Mouse (Mus musculus) midbrain, postnatal 0 days (tissue): ENCODE results near the gene Trim66. TPM values are rescaled to one million over a fixed set of nuclear protein-coding genes. Genes with fewer than 3 reads are reported as not detected.
A peak's percentile ranks its signal among the peaks of the same experiment; 100 is the strongest.

Experiments used
- ATAC-seq: fragments of 200-750 bp; cut with Nextera tagmentation; 2 replicates; pipeline ENCODE4 v1.8.0; 2017; ENCODE audit warnings: moderate number of reproducible peaks, mild to moderate bottlenecking, moderate TSS enrichment, moderate library complexity; ENCODE audit not compliant: low FRiP score
- DNase-seq: peaks from one replicate; pipeline ENCODE4 v3.0.0-alpha.2; 2015; ENCODE audit warnings: low spot score
- H3K27ac ChIP-seq: fragments of 300-500 bp; sonication (generic); 2 replicates; pipeline ENCODE4 v1.5.1; 2014; ENCODE audit warnings: low read depth, mild to moderate bottlenecking, low read length, mixed read lengths
- H3K27me3 ChIP-seq: fragments of 300-500 bp; sonication (generic); 2 replicates; pipeline ENCODE4 v1.6.1; 2014; ENCODE audit warnings: low read length, control low read depth, mixed read lengths; ENCODE audit not compliant: insufficient read depth
- H3K36me3 ChIP-seq: fragments of 300-500 bp; sonication (generic); 2 replicates; pipeline ENCODE4 v1.6.1; 2014; ENCODE audit warnings: low read length, control low read depth, mixed read lengths; ENCODE audit not compliant: insufficient read depth
- H3K4me1 ChIP-seq: fragments of 300-500 bp; sonication (generic); 2 replicates; pipeline ENCODE4 v1.6.1; 2014; ENCODE audit warnings: mild to moderate bottlenecking, control low read depth, antibody characterized with exemption, low read length, mixed read lengths; ENCODE audit not compliant: insufficient read depth
- H3K4me2 ChIP-seq: fragments of 300-500 bp; sonication (generic); 2 replicates; pipeline ENCODE4 v1.6.1; 2014; ENCODE audit warnings: low read depth, mild to moderate bottlenecking, low read length, mixed read lengths; ENCODE audit not compliant: poor library complexity, severe bottlenecking
- H3K4me3 ChIP-seq: fragments of 300-500 bp; sonication (generic); 2 replicates; pipeline ENCODE4 v1.5.1; 2014; ENCODE audit warnings: low read depth, mild to moderate bottlenecking, low read length, moderate library complexity
- H3K9ac ChIP-seq: fragments of 300-500 bp; sonication (generic); replicated peaks from 2 replicates; pipeline ENCODE4 v1.6.1; 2014; ENCODE audit warnings: mild to moderate bottlenecking, low read length, moderate library complexity, mixed read lengths; ENCODE audit not compliant: poor library complexity, severe bottlenecking
- H3K9me3 ChIP-seq: fragments of 300-500 bp; sonication (generic); 2 replicates; pipeline ENCODE4 v1.6.1; 2016; ENCODE audit warnings: low read length, control low read depth
- CTCF ChIP-seq: IDR thresholded peaks from 2 replicates; pipeline ENCODE4 v1.5.1; 2016; ENCODE audit warnings: antibody characterized with exemption, mild to moderate bottlenecking
- whole genome bisulfite sequencing: fragments of 180-500 bp; shearing (Covaris S2); extraction: QIAGEN DNeasy Blood & Tissue Kit; methylation state at CpG from one replicate; pipeline ENCODE4 v1.1.7; 2014; 5-methylcytosine and 5-hydroxymethylcytosine counted together
- polyA plus RNA-seq: library from polyadenylated mRNA; unstranded; fragments of >200 nt; fragmentation: Nextera tagmentation; extraction: Ambion mirVana; gene quantifications from 2 replicates; pipeline ENCODE4 v1.2.1, GENCODE M21; 2015
- total RNA-seq: library from RNA; depleted of rRNA; stranded (reverse); fragments of >200 nt; gene quantifications from 2 replicates; pipeline ENCODE4 v1.2.3, GENCODE M21; 2014

The Trim66 gene
- total and polyA plus RNA-seq, 2 experiments from 2014 or later, result 1.9 to 9.1 TPM

DNA sequence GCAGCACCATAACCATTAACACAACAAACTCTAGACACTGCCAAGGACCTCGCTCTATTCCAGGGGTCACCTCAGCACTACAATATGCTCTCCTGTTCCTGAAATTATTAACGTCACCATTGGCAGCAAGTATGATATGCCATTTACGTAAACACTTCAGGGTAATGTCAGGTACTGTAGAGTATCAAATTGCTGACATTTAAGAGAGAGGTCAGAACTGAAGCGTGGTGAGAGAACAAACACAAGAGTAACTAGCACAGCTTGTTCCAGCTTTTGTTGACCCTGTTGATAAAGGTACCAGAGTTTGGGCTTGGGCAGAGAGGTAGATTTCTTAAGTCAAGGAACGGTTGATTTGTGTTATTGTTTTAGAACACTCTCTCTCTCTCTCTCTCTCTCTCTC, 65.2 kb downstream of the Trim66 start:
- H3K27me3 ChIP-seq, result no peaks in the 10 kb centered on the region
- H3K36me3 ChIP-seq, result no peaks in the 10 kb centered on the region
- 90% methylated on average over 5 of the region's 5 CpGs for WGBS
- ATAC-seq, result no peak
- H3K4me1 ChIP-seq, result peaks cover 2% of the 10 kb centered on the region; the same call in 1 of the 2 replicates
- no peak overlapping the region for H3K27ac ChIP-seq
- no peak overlapping the region for H3K4me3 ChIP-seq
- DNase-seq, result no peak
- no peak overlapping the region for H3K9ac ChIP-seq
- TF ChIP-seq CTCF, result no peak
- no peak overlapping the region for H3K4me2 ChIP-seq
- H3K9me3 ChIP-seq, result no peaks in the 10 kb centered on the region

DNA sequence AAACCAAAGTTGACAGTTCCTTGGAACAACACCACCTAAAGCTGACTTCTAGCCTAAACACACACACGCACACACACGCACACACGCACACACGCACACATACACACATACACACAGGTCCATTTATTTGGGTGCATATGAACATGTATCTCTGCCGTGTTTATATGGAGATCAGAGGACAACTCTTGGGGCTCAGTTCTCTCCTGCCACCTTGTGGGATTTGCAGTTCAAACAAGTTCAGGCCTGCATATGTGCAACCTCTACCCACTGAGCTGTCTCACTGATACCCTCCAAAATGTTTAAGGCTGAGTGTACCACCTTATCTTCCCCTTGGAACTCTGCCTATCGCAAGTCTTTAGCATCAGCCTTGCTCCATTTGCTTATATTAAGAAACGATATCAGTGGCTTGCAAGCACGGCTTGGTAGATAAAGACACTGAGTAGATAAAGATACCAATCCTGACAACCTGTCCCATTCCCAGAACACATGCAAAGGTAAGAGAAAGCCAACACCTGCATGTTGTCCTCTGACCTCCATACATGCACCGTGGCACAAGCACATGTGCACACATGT, 67.2 kb downstream of the Trim66 start:
- WGBS, result 75% methylated on average over 9 of the region's 9 CpGs

DNA sequence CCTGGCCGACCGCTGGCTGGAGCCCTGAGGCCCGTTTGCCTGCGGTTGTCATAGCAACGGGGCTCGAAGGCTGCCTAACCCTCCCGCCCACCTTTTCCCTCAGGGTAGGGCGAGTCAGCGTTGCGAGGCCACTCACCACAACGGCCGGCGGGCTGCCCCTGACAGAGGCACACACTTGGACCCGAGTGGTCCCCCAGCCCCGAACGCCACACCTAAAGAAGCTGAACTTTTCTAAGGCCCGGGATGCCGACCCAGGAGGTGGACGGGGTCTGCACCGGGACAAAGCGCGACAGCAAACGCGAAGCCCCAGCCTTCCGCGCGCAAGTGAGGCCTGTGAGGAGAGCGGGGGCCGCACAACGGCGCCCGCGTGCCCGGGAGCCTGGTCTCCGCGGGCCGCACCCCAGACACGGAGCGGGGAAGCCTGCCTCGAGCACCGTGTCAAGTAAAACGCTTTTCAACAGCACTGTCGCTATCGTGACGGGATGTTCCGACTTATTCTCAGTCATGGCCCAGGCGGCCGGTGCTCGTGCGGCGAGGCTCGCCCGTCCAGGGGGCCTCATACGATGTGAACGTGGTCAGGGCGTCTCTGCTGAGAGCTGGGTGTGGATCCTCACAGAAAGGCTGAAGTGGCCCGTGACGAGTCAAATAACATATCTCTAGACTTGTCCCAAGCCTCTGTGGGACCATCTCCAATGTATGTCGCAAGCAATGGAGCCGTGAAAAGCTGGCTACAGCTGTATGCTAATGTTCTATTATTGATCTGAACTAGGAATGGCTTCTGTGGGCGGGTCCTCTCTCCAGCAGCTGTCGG, 68.9 kb downstream of the Trim66 start, which contains the start of gene Stk33:
Stk33 (minus strand) TSS at position 301 of the 811 bp plus-strand sequence.
- Histone ChIP-seq H3K4me2 (peak within 1 kb of the TSS; percentile 89), H3K27ac (peak within 1 kb of the TSS; percentile 44), H3K4me1 (peaks cover 2% of the 10 kb centered on the region; the same call in 1 of the 2 replicates), H3K9me3 (no peaks in the 10 kb centered on the region), H3K9ac (peak within 1 kb of the TSS; percentile 73), H3K4me3 (peak within 1 kb of the TSS; percentile 54), H3K36me3 (no peaks in the 10 kb centered on the region), H3K27me3 (no peaks in the 10 kb centered on the region)
- ATAC-seq, result peak; percentile 82
- no peak for TF ChIP-seq CTCF
- peak; percentile 64 for DNase-seq
- under 1% methylated on average over 62 of the region's 62 CpGs for WGBS

More for the DNA sequence above, 67.2 kb downstream of the Trim66 start:
- Histone ChIP-seq H3K4me2 (0 out of 2 replicates have a peak overlapping the region, but pooled peaks have one; percentile 89), H3K27me3 (no peaks in the 10 kb centered on the region), H3K4me3 (no peak overlapping the region), H3K9ac (no peak overlapping the region), H3K4me1 (peaks cover 2% of the 10 kb centered on the region; the same call in 1 of the 2 replicates), H3K9me3 (no peaks in the 10 kb centered on the region), H3K36me3 (no peaks in the 10 kb centered on the region), H3K27ac (no peak overlapping the region)
- DNase-seq, result peak; percentile 19
- TF ChIP-seq CTCF, result peak; percentile 67
- no peak for ATAC-seq

DNA sequence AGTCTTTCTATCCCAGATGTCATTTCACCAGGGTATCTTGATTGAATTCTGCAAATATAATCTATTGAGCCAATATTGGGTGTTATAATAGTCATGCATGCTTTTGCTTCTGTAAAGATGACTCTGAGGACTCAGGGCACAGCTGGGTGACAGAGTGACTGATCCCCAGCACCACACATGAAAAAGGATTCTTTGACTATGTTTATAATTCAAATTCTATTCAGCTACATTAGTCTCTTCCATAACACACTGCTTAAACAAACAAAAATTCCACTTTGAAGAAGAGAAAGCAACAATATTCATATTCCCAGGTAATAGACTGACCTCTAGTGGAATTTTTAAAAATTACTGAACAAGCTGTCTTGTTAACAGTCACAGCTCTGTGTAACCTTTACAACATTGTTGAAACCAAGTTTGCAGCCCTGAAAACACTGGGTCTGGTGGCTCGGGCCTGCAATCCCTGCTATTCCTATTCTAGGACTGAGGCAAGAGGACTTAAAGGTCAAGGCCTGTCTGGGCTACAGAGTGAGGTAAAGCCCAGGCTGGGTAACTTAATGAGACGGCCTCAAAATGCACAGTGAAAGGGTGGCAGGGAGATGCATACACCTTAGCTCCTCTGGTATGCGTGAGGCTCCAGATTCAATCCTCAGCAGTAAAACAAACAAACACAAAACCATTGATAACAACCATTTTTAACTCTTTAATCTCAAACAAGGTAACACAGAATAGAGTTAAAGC, 83.3 kb downstream of the Trim66 start:
- TF ChIP-seq CTCF, result peak; percentile 79
- 72% methylated on average over 3 of the region's 3 CpGs for WGBS
- no peaks in the 10 kb centered on the region for H3K4me1 ChIP-seq
- H3K36me3 ChIP-seq, result no peaks in the 10 kb centered on the region
- no peak overlapping the region for H3K4me2 ChIP-seq
- ATAC-seq (peak; percentile 52), DNase-seq (peak; percentile 79)
- H3K9ac ChIP-seq, result no peak overlapping the region
- no peaks in the 10 kb centered on the region for H3K27me3 ChIP-seq
- H3K4me3 ChIP-seq, result no peak overlapping the region
- no peak overlapping the region for H3K27ac ChIP-seq
- H3K9me3 ChIP-seq, result no peaks in the 10 kb centered on the region

GRCm38 (mm10) chr7:109422803-109423202, 85.1 kb downstream of the Trim66 start:
- Histone ChIP-seq H3K36me3 (no peaks in the 10 kb centered on the region), H3K4me2 (no peak overlapping the region), H3K27ac (no peak overlapping the region), H3K27me3 (no peaks in the 10 kb centered on the region), H3K9me3 (no peaks in the 10 kb centered on the region), H3K9ac (no peak overlapping the region), H3K4me3 (no peak overlapping the region), H3K4me1 (no peaks in the 10 kb centered on the region)
- WGBS, result 73% methylated on average over 8 of the region's 8 CpGs
- ATAC-seq (no peak), DNase-seq (no peak)
- no peak for TF ChIP-seq CTCF
